ENCODE assay signal across 8 mouse cellular contexts in the genomic region with DNA sequence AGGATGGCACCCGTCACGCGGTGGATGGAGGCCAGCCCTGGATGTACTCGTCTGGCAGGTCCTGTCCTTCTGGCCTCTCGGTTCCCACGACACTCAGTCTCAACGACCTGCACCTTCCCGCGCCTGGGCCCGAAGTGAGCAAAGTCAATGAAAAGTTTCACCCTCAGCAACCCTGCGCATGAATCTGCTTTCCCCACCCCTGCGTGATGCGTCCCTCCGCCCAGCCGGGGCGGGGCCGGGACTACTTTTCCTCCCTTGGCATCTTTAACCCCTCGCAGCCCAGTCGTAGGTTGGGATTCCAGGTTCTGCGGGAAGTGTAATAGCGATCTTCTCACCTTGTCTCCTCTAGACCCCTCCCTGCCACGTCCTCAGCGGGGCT. TPM values are rescaled to one million over a fixed set of nuclear protein-coding genes. Genes with fewer than 3 reads are reported as not detected.
DNase-seq lines count a peak whose midpoint lies in the region; ATAC-seq lines count a peak whose summit lies in the region.

No protein-coding gene starts in this region.

- intact Hi-C loops in left cerebral cortex, postnatal 25 days (cut with DNase I): no loop called here

- ATAC-seq in intestine, embryonic 16.5 days: peak; percentile 34

- H3K27ac ChIP-seq in intestine, embryonic 16.5 days (ENCODE audit: low read length): peak overlapping the region; percentile 95

- H3K4me3 ChIP-seq in intestine, embryonic 16.5 days (ENCODE audit: low read length): peak overlapping the region; percentile 78

- no peaks in the 10 kb centered on the region for H3K9me3 ChIP-seq in intestine, embryonic 16.5 days (ENCODE audit: control insufficient read depth, low read length)

- peaks cover 12% of the 10 kb centered on the region for H3K4me1 ChIP-seq in intestine, embryonic 16.5 days (ENCODE audit: control insufficient read depth, insufficient read depth, low read length)

- H3K9ac ChIP-seq in intestine, embryonic 16.5 days (ENCODE audit: low read depth, low read length): peak overlapping the region; percentile 95

- peak overlapping the region; percentile 87 for H3K4me2 ChIP-seq in intestine, embryonic 16.5 days (ENCODE audit: low read depth, low read length)

- under 1% methylated on average over 23 of the region's 23 CpGs for WGBS in intestine, embryonic 16.5 days

- H3K36me3 ChIP-seq in intestine, embryonic 16.5 days (ENCODE audit: control insufficient read depth, insufficient read depth, low read length): no peaks in the 10 kb centered on the region

- peak; percentile 96 for DNase-seq in adrenal gland, adult 2 months
- DNase-seq in embryo, embryonic 11.5 days (ENCODE audit: low read depth, low spot score): peak; percentile 86
- peak; percentile 83 to 92 for DNase-seq in gastrocnemius, postnatal 4 days (ENCODE audit: low spot score in 2 of 2)
- DNase-seq in left cerebral cortex, postnatal 25 days (ENCODE audit: low spot score in 2 of 2): peak; percentile 92 to 94
- peak; percentile 93 for DNase-seq in mesoderm, embryonic 11.5 days (ENCODE audit: low read depth, low spot score)
- DNase-seq in right cerebral cortex, postnatal 25 days: peak; percentile 92
- DNase-seq in urinary bladder, postnatal 36 days (ENCODE audit: low spot score in 2 of 2): peak; percentile 94 to 97

- no peaks in the 10 kb centered on the region for H3K27me3 ChIP-seq in intestine, embryonic 16.5 days (replicated peaks; ENCODE audit: control insufficient read depth, insufficient read depth, low read length)

RNA-seq across cellular contexts. Expression of a gene that starts 0.5 kb away (rescaled TPM):
- total RNA-seq in adrenal gland, adult 2 months (2021): 100 to 1,000 TPM in 1 of 2 experiments, 10 to 100 TPM in 1; 96.0 to 102 TPM
- polyA plus RNA-seq in adrenal gland, adult 2 months (2012; rRNA removed): 69.9 and 76.1 TPM in 2 replicates
- 10 to 100 TPM; 34.5 to 44.1 TPM for total RNA-seq in gastrocnemius, postnatal 4 days (2021)
- 25.3 and 28.6 TPM in 2 replicates for polyA plus RNA-seq in intestine, embryonic 16.5 days (2015; fragmentation: Nextera tagmentation; extraction: Ambion mirVana)
- total RNA-seq in left cerebral cortex, postnatal 25 days (2021): 10 to 100 TPM; 25.5 to 27.2 TPM

RNA-seq across cellular contexts. Expression of a gene that starts 13.6 kb away (rescaled TPM):
- 10 to 100 TPM; 59.6 to 59.8 TPM for total RNA-seq in adrenal gland, adult 2 months (2021)
- 27.7 and 37.1 TPM in 2 replicates for polyA plus RNA-seq in adrenal gland, adult 2 months (2012; rRNA removed)
- 10 to 100 TPM; 48.9 to 55.8 TPM for total RNA-seq in gastrocnemius, postnatal 4 days (2021)
- polyA plus RNA-seq in intestine, embryonic 16.5 days (2015; fragmentation: Nextera tagmentation; extraction: Ambion mirVana): 119 and 122 TPM in 2 replicates
- total RNA-seq in left cerebral cortex, postnatal 25 days (2021): 10 to 100 TPM; 33.7 to 34.7 TPM

RNA-seq across cellular contexts. Expression of a gene that starts 14.0 kb away (rescaled TPM):
- 1,000 to 10,000 TPM; 1,000 to 1,044 TPM for total RNA-seq in adrenal gland, adult 2 months (2021)
- 391 and 396 TPM in 2 replicates for polyA plus RNA-seq in adrenal gland, adult 2 months (2012; rRNA removed)
- total RNA-seq in gastrocnemius, postnatal 4 days (2021): 100 to 1,000 TPM; 650 to 720 TPM
- polyA plus RNA-seq in intestine, embryonic 16.5 days (2015; fragmentation: Nextera tagmentation; extraction: Ambion mirVana): 288 and 307 TPM in 2 replicates
- total RNA-seq in left cerebral cortex, postnatal 25 days (2021): 100 to 1,000 TPM; 423 to 442 TPM

RNA-seq across cellular contexts. Expression of a gene that starts 55.9 kb away (rescaled TPM):
- 100 to 1,000 TPM in 1 of 2 experiments, 10 to 100 TPM in 1; 35.0 to 100 TPM for total RNA-seq in adrenal gland, adult 2 months (2021)
- polyA plus RNA-seq in adrenal gland, adult 2 months (2012; rRNA removed): 35.0 and 69.3 TPM in 2 replicates
- total RNA-seq in gastrocnemius, postnatal 4 days (2021): 100 to 1,000 TPM; 112 to 117 TPM
- polyA plus RNA-seq in intestine, embryonic 16.5 days (2015; fragmentation: Nextera tagmentation; extraction: Ambion mirVana): 12.5 and 14.5 TPM in 2 replicates
- 100 to 1,000 TPM; 220 to 246 TPM for total RNA-seq in left cerebral cortex, postnatal 25 days (2021)

Comparison
In these comparisons a context has a peak if more than half of its experiments do, and no peak if none do; other contexts are left out.
1. Peak in every context shown above with its lines: DNase-seq, ATAC-seq, H3K4me3 ChIP-seq and H3K27ac ChIP-seq.